Mouse (Mus musculus) forebrain, postnatal 0 days (tissue): ENCODE data around the gene Rab25. TPM values are rescaled to one million over a fixed set of nuclear protein-coding genes. Genes with fewer than 3 reads are reported as not detected.

Source experiments
- ATAC-seq: fragments of 200-750 bp; cut with Nextera tagmentation; 2 replicates; pipeline ENCODE4 v1.8.0; 2017; ENCODE audit warnings: mild to moderate bottlenecking, moderate library complexity
- DNase-seq: peaks from one replicate; pipeline ENCODE4 v3.0.0-alpha.2; 2015
- H3K27ac ChIP-seq: fragments of 300-500 bp; sonication (generic); 2 replicates; pipeline ENCODE4 v1.5.1; 2014; ENCODE audit warnings: low read depth, mild to moderate bottlenecking, antibody characterized with exemption, low read length, moderate library complexity, mixed read lengths
- H3K27me3 ChIP-seq: fragments of 300-500 bp; sonication (generic); 2 replicates; pipeline ENCODE4 v1.6.1; 2014; ENCODE audit warnings: mild to moderate bottlenecking, low read length, mixed read lengths; ENCODE audit not compliant: insufficient read depth
- H3K36me3 ChIP-seq: fragments of 300-500 bp; sonication (generic); 2 replicates; pipeline ENCODE4 v1.6.1; 2014; ENCODE audit warnings: mild to moderate bottlenecking, moderate library complexity; ENCODE audit not compliant: insufficient read depth
- H3K4me1 ChIP-seq: fragments of 300-500 bp; sonication (generic); 2 replicates; pipeline ENCODE4 v1.6.1; 2014; ENCODE audit warnings: antibody characterized with exemption; ENCODE audit not compliant: insufficient read depth
- H3K4me2 ChIP-seq: fragments of 300-500 bp; sonication (generic); 2 replicates; pipeline ENCODE4 v1.6.1; 2014; ENCODE audit warnings: low read depth, mild to moderate bottlenecking, moderate library complexity
- H3K4me3 ChIP-seq: fragments of 300-500 bp; sonication (generic); 2 replicates; pipeline ENCODE4 v1.5.1; 2014; ENCODE audit warnings: low read depth, low read length, mixed read lengths
- H3K9ac ChIP-seq: fragments of 300-500 bp; sonication (generic); 2 replicates; pipeline ENCODE4 v1.6.1; 2014; ENCODE audit warnings: mild to moderate bottlenecking
- H3K9me3 ChIP-seq: fragments of 300-500 bp; sonication (generic); 2 replicates; pipeline ENCODE4 v1.6.1; 2016; ENCODE audit warnings: low read length
- CTCF ChIP-seq: sonication (generic); IDR thresholded peaks from 2 replicates; pipeline ENCODE4 v1.5.1; 2016; ENCODE audit warnings: antibody characterized with exemption, control low read depth, low read depth
- WGBS: fragments of 180-500 bp; shearing (Covaris S2); extraction: QIAGEN DNeasy Blood & Tissue Kit; methylation state at CpG from one replicate; pipeline ENCODE4 v1.1.7; 2014; 5-methylcytosine and 5-hydroxymethylcytosine counted together
- polyA plus RNA-seq: library from polyadenylated mRNA; unstranded; fragments of >200 nt; fragmentation: Nextera tagmentation; extraction: Ambion mirVana; gene quantifications from 2 replicates; pipeline ENCODE4 v1.2.1, GENCODE M21; 2015
- total RNA-seq: library from RNA; depleted of rRNA; stranded (reverse); fragments of >200 nt; gene quantifications from 2 replicates; pipeline ENCODE4 v1.2.3, GENCODE M21; 2014

Gene Rab25
- total and polyA plus RNA-seq, 2 experiments from 2014 or later = not detected

DNA sequence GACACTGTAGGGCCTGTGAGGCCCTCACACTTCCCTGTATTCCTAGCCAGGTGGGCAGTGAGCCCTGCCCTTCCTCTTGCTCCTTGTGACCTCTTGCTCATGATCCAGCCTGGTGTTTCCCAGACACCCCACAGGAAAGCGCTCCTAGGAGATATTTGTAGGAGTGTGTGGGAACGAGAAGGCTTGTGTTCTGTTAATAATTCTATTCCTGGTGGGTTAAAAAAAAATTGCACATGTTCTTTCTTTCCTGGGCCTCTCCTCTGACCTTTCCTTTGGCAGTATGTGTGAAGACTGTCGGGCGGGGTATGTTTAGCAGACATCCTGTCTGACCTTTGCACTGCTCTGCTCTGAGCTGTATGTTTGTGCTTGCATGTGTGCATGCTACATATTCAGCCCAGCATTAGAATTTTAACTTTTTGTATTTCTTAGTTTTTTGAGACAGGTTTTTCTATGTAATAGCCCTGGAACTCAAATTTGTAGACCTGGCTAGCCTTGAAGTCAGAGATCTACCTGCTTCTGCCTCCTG is 18.5 kb upstream of the Rab25 start:
- Histone ChIP-seq H3K4me1 (no peaks in the 10 kb centered on the region), H3K27me3 (no peaks in the 10 kb centered on the region), H3K36me3 (peaks cover 83% of the 10 kb centered on the region), H3K27ac (no peak overlapping the region), H3K4me2 (no peak overlapping the region), H3K9ac (no peak overlapping the region), H3K4me3 (no peak overlapping the region), H3K9me3 (no peaks in the 10 kb centered on the region)
- no peak for TF ChIP-seq CTCF
- DNase-seq = no peak
- ATAC-seq = no peak
- 95% methylated on average over 4 of the region's 4 CpGs for WGBS

DNA sequence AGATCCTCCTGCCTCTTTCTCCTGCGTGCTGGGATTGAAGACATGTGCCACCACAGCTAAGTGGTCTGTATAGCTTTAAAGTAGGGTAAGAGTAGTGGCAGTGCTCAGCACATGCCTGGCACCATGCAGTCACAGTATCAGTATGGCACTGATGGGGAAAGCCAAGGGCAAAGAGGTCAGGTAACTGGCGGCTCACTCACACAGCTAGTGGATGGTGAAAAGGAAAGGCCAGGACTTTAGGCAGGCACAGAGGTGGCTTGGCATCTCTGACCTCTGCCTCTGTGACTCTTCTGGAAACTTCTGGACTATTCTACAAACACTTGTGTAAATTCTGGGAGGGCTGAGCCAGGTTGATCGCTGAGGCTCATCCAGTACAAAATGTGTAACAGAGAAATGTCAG is 18.0 kb upstream of the Rab25 start:
- no peak overlapping the region for H3K4me2 ChIP-seq
- 88% methylated on average over 3 of the region's 3 CpGs for WGBS
- no peak for TF ChIP-seq CTCF
- no peak overlapping the region for H3K9ac ChIP-seq
- H3K9me3 ChIP-seq = no peaks in the 10 kb centered on the region
- ATAC-seq (no peak), DNase-seq (no peak)
- no peaks in the 10 kb centered on the region for H3K27me3 ChIP-seq
- H3K27ac ChIP-seq = no peak overlapping the region
- no peaks in the 10 kb centered on the region for H3K4me1 ChIP-seq
- peaks cover 88% of the 10 kb centered on the region for H3K36me3 ChIP-seq
- H3K4me3 ChIP-seq = no peak overlapping the region

DNA sequence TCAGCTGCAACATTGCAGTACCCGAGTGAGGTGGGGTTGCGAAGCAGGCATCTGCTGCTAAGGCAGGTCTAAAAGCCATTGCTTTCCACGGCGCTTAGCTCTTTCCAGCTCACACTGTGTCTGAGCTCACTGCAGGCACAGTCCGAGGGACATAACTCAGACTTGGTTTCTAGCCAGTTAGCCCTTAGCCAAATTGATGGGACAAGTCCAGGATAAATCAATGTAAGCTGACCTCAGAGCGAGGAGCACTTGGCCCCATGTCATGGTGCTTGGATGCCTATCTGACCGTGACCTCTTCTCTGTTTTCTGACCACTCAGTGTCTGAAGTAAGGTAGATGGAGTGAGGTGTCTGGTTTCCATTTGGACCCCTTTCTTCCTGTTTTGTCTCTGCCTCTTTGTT is 15.9 kb upstream of the Rab25 start:
- no peaks in the 10 kb centered on the region for H3K9me3 ChIP-seq
- ATAC-seq (no peak), DNase-seq (no peak)
- H3K9ac ChIP-seq = no peak overlapping the region
- H3K4me2 ChIP-seq = no peak overlapping the region
- TF ChIP-seq CTCF = no peak
- no peaks in the 10 kb centered on the region for H3K4me1 ChIP-seq
- H3K4me3 ChIP-seq = no peak overlapping the region
- WGBS = 81% methylated on average over 7 of the region's 7 CpGs
- no peak overlapping the region for H3K27ac ChIP-seq
- H3K27me3 ChIP-seq = no peaks in the 10 kb centered on the region
- peaks cover 94% of the 10 kb centered on the region for H3K36me3 ChIP-seq

DNA sequence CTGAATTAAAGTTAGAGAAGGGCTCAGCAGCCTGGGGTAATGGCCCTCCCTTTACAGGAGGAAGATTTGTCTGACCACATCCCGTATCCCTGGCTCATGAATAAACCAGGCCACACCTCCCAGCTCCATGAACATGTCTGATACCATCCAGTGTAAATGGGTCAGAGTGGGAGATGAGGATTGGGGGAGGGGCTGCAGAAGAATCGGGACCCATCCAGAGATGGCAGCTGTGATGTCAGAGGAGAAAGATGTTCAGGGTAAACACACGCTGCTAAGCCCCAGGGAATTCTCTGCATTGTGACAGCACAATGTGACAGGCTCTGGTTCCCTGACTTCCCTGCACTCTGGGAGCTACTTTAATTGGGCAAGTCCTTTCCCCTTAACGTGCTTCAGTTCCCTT is 15.3 kb upstream of the Rab25 start:
- Histone ChIP-seq H3K27ac (no peak overlapping the region), H3K9me3 (no peaks in the 10 kb centered on the region), H3K4me2 (no peak overlapping the region), H3K9ac (no peak overlapping the region), H3K36me3 (peaks cover 94% of the 10 kb centered on the region), H3K27me3 (no peaks in the 10 kb centered on the region), H3K4me3 (no peak overlapping the region), H3K4me1 (no peaks in the 10 kb centered on the region)
- ATAC-seq = no peak
- no peak for DNase-seq
- WGBS = 71% methylated on average over 4 of the region's 4 CpGs
- TF ChIP-seq CTCF = no peak

DNA sequence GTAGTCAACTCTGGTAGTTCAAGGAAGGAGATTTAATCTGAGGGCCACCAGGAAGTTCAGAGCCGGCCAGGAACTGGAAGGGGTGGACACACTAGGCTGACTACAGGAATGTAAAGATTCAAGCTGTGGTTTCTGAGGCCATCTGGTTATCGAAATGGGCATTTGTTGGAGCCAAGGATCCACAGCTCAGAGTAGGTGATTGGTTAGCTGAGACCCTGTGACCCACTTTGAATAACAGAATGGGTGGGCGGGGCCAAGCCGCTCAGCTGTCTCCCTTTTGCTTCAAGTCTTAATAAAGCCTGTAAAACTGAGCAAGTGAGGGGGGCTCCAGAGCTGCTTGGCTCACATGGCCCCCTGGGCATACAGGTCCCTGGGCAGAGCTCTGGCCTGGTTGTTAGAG is 13.9 kb upstream of the Rab25 start:
- DNase-seq = no peak
- H3K4me3 ChIP-seq = no peak overlapping the region
- peaks cover 93% of the 10 kb centered on the region for H3K36me3 ChIP-seq

DNA sequence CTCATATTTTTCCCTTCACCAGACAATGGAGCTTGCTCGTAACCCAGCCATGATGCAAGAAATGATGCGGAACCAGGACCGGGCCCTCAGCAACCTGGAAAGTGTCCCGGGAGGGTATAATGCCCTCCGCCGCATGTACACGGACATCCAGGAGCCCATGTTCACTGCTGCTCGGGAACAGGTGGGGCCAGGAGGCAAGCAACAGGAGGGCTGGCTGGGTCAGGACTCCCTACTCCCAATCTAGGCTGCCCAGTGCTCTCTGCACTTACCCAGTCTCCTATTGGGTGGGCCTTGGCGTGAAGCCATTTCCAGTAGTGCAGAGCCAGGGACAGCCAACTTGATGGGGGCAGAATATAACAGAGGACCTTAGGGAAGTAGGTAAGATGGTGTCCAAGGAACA is 11.5 kb upstream of the Rab25 start:
- Histone ChIP-seq H3K4me2 (no peak overlapping the region), H3K36me3 (peaks cover 78% of the 10 kb centered on the region), H3K4me3 (no peak overlapping the region), H3K4me1 (peaks cover 6% of the 10 kb centered on the region; the same call in 1 of the 2 replicates), H3K27ac (no peak overlapping the region), H3K9ac (no peak overlapping the region), H3K9me3 (no peaks in the 10 kb centered on the region), H3K27me3 (no peaks in the 10 kb centered on the region)
- ATAC-seq (no peak), DNase-seq (no peak)
- 93% methylated on average over 9 of the region's 9 CpGs for WGBS
- no peak for TF ChIP-seq CTCF

More for the DNA sequence above, 13.9 kb upstream of the Rab25 start:
- TF ChIP-seq CTCF = no peak
- Histone ChIP-seq H3K9ac (no peak overlapping the region), H3K4me2 (no peak overlapping the region), H3K9me3 (no peaks in the 10 kb centered on the region), H3K4me1 (no peaks in the 10 kb centered on the region), H3K27me3 (no peaks in the 10 kb centered on the region), H3K27ac (no peak overlapping the region)
- ATAC-seq = peak; percentile 51
- 64% methylated on average over 4 of the region's 4 CpGs for WGBS

DNA sequence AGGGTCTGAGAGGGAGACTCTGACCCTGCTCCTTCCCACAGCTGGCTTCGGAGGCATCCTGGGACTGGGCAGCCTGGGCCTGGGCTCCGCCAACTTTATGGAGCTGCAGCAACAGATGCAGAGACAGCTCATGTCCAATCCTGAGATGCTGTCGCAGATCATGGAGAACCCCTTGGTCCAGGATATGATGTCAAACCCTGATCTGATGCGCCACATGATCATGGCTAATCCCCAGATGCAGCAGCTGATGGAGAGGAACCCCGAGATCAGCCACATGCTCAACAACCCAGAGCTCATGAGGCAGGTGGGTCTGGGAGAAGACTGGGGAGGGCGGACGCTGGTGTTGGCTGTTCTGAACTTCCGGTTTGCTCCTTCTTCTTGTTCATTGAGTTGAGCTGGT is 8.5 kb upstream of the Rab25 start:
- no peak overlapping the region for H3K9ac ChIP-seq
- peaks cover 50% of the 10 kb centered on the region for H3K36me3 ChIP-seq
- H3K4me2 ChIP-seq = no peak overlapping the region
- H3K27ac ChIP-seq = no peak overlapping the region
- H3K27me3 ChIP-seq = no peaks in the 10 kb centered on the region
- DNase-seq (no peak), ATAC-seq (no peak)
- no peak overlapping the region for H3K4me3 ChIP-seq
- peaks cover 12% of the 10 kb centered on the region; the same call in 1 of the 2 replicates for H3K4me1 ChIP-seq
- 97% methylated on average over 8 of the region's 8 CpGs for WGBS
- TF ChIP-seq CTCF = no peak
- no peaks in the 10 kb centered on the region for H3K9me3 ChIP-seq
